Mouse (Mus musculus): ENCODE measurements around the gene Pnpla5.
"Not testable (repeated sequence)": the region's sequence is repeated elsewhere in the genome, so short reads cannot be mapped to it uniquely, and the experiment has no call there.

Gene Pnpla5

GRCm38 (mm10) chr15:84120612-84121011, 2.4 kb downstream of the Pnpla5 start:
- peak; percentile 49 for DNase-seq (ENCODE audit: low read depth, low spot score)

- DNase-seq (ENCODE audit: low read depth, low spot score) = no peak
Observed at GRCm38 (mm10) chr15:84116466-84116865, 6.5 kb downstream of the Pnpla5 start.

GRCm38 (mm10) chr15:84115727-84116126, 7.2 kb downstream of the Pnpla5 start:
- no peak for DNase-seq (ENCODE audit: low read depth, low spot score)

- no peak for DNase-seq (ENCODE audit: low read depth, low spot score)
Observed at GRCm38 (mm10) chr15:84113873-84114272, 9.1 kb downstream of the Pnpla5 start.

GRCm38 (mm10) chr15:84108899-84109298, 14.1 kb downstream of the Pnpla5 start:
- peak; percentile 68 for DNase-seq (ENCODE audit: low read depth, low spot score)

GRCm38 (mm10) chr15:84105924-84106500, 17.0 kb downstream of the Pnpla5 start:
- no peak for DNase-seq (ENCODE audit: low read depth, low spot score)

- DNase-seq (ENCODE audit: low read depth, low spot score) = peak; percentile 27
Observed at GRCm38 (mm10) chr15:84105105-84105923, 17.7 kb downstream of the Pnpla5 start, which contains the start of gene Sult4a1. Gene Sult4a1, minus strand, starts transcription at chr15:84105754.

GRCm38 (mm10) chr15:84104626-84105025, 18.3 kb downstream of the Pnpla5 start:
- DNase-seq (ENCODE audit: low read depth, low spot score) = no peak

- not testable (repeated sequence) for DNase-seq (ENCODE audit: low read depth, low spot score)
Observed at GRCm38 (mm10) chr15:84097536-84097935, 25.4 kb downstream of the Pnpla5 start.

GRCm38 (mm10) chr15:84096051-84096450, 26.9 kb downstream of the Pnpla5 start:
- no peak for DNase-seq (ENCODE audit: low read depth, low spot score)

GRCm38 (mm10) chr15:84094921-84095320, 28.1 kb downstream of the Pnpla5 start:
- DNase-seq (ENCODE audit: low read depth, low spot score) = no peak

GRCm38 (mm10) chr15:84086775-84087174, 36.2 kb downstream of the Pnpla5 start:
- DNase-seq (ENCODE audit: low read depth, low spot score) = no peak

- peak; percentile 54 for DNase-seq (ENCODE audit: low read depth, low spot score)
Observed at GRCm38 (mm10) chr15:84086364-84086763, 36.6 kb downstream of the Pnpla5 start.

- no peak for DNase-seq (ENCODE audit: low read depth, low spot score)
Observed at GRCm38 (mm10) chr15:84080069-84080468, 42.9 kb downstream of the Pnpla5 start.

- no peak for DNase-seq (ENCODE audit: low read depth, low spot score)
Observed at GRCm38 (mm10) chr15:84079519-84079918, 43.5 kb downstream of the Pnpla5 start.

GRCm38 (mm10) chr15:84078667-84079066, 44.3 kb downstream of the Pnpla5 start:
- no peak for DNase-seq (ENCODE audit: low read depth, low spot score)

- no peak for DNase-seq (ENCODE audit: low read depth, low spot score)
Observed at GRCm38 (mm10) chr15:84077151-84077550, 45.8 kb downstream of the Pnpla5 start.

GRCm38 (mm10) chr15:84074705-84075185, 48.2 kb downstream of the Pnpla5 start:
- no peak for DNase-seq (ENCODE audit: low read depth, low spot score)

GRCm38 (mm10) chr15:84073911-84074704, 48.9 kb downstream of the Pnpla5 start:
- peak; percentile 83 for DNase-seq (ENCODE audit: low read depth, low spot score)

GRCm38 (mm10) chr15:84073058-84073457, 49.9 kb downstream of the Pnpla5 start:
- DNase-seq (ENCODE audit: low read depth, low spot score) = no peak

GRCm38 (mm10) chr15:84072226-84072625, 50.7 kb downstream of the Pnpla5 start:
- DNase-seq (ENCODE audit: low read depth, low spot score) = peak; percentile 75

- peak; percentile 28 for DNase-seq (ENCODE audit: low read depth, low spot score)
Observed at GRCm38 (mm10) chr15:84070116-84070676, 52.8 kb downstream of the Pnpla5 start.
